Mouse (Mus musculus) brain, embryonic 14.5 days (tissue): Measurements from ENCODE around the gene Gpr142.
A peak's percentile ranks its signal among the peaks of the same experiment; 100 is the strongest.

ENCODE experiments used
- CTCF ChIP-seq: fragments of 200-500 bp; IDR thresholded peaks from 2 replicates; pipeline ENCODE4 v1.5.1; 2012; ENCODE audit warnings: inconsistent platforms, mild to moderate bottlenecking, moderate library complexity, borderline replicate concordance; ENCODE audit not compliant: insufficient read depth, insufficient read length; ENCODE audit errors: extremely low read depth
- POLR2A ChIP-seq: fragments of 200-500 bp; IDR thresholded peaks from 2 replicates; pipeline ENCODE4 v1.6.1; 2012; ENCODE audit warnings: mild to moderate bottlenecking, inconsistent platforms, borderline replicate concordance; ENCODE audit not compliant: poor library complexity, insufficient read depth, insufficient read length, severe bottlenecking; ENCODE audit errors: extremely low read depth

DNA sequence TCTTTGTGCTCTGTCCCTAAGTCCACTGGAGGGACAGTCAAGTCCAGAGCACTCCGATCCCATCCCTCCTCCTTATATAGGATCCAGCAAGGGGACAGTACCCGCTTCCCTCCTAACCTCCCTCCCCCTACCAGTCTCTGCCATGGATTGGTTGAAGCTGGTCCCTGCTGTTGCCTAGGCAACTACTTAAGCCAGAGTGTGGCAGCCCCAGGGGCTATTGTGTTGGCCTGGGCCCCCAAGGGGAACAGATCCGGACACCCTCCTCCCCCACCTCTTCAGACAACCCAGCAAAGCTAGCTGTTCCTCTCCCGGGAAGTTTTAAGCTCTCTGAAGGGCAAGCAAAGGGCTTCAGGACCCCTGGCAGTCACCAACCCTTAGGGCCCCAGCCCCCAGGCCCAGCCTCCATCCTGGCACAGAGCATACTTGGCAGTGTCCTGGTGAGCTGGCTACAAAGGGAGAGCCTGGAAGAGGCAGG is 2.8 kb upstream of the Gpr142 start, which contains the start of gene Btbd17:
- TF ChIP-seq CTCF (no peak), POLR2A (0 out of 2 replicates have a peak, but pooled peaks have one; percentile 8)
